12 mouse cellular contexts compared by ENCODE assay signal in genomic region chr17:83222705-83223104, GRCm38 (mm10). TPM values are rescaled to one million over a fixed set of nuclear protein-coding genes. Genes with fewer than 3 reads are reported as not detected.
A peak's percentile ranks its signal among the peaks of the same experiment; 100 is the strongest.
DNase-seq lines count a peak whose midpoint lies in the region; ATAC-seq lines count a peak whose summit lies in the region.
"Had no signal": no experiment of that assay in that cellular context is flagged by ENCODE, and none has a peak within 500 bp of the region (broad histone marks: within the 10 kb centered on the region; RNA-seq: fewer than 3 reads in every experiment).

No protein-coding gene starts in this region.

- peaks cover 25% of the 10 kb centered on the region for H3K36me3 ChIP-seq in heart, embryonic 11.5 days (ENCODE audit: control insufficient read depth, insufficient read depth, low read length)
- H3K36me3 ChIP-seq in kidney, embryonic 14.5 days (ENCODE audit: control insufficient read depth, insufficient read depth, low read length) = peaks cover 68% of the 10 kb centered on the region
- no peaks in the 10 kb centered on the region; the same call in none of the 2 replicates for H3K36me3 ChIP-seq in neural tube, embryonic 11.5 days (ENCODE audit: control insufficient read depth, insufficient read depth, low read length)

- no peak overlapping the region for H3K4me2 ChIP-seq in heart, embryonic 11.5 days
- no peak overlapping the region for H3K4me2 ChIP-seq in kidney, embryonic 14.5 days (replicated peaks; ENCODE audit: low read depth, low read length)
- no peak overlapping the region for H3K4me2 ChIP-seq in neural tube, embryonic 11.5 days (ENCODE audit: low read depth)
- H3K4me2 ChIP-seq: liver, embryonic 12.5 days had no signal

- H3K4me1 ChIP-seq in heart, embryonic 11.5 days (ENCODE audit: control insufficient read depth, insufficient read depth, low read length) = peaks cover 55% of the 10 kb centered on the region
- peaks cover 68% of the 10 kb centered on the region for H3K4me1 ChIP-seq in kidney, embryonic 14.5 days (ENCODE audit: control insufficient read depth, insufficient read depth, low read length)
- H3K4me1 ChIP-seq in neural tube, embryonic 11.5 days (ENCODE audit: control insufficient read depth, insufficient read depth, low read length) = peaks cover 43% of the 10 kb centered on the region

- no peaks in the 10 kb centered on the region for H3K27me3 ChIP-seq in heart, embryonic 11.5 days (ENCODE audit: control insufficient read depth, insufficient read depth, low read length)
- no peaks in the 10 kb centered on the region for H3K27me3 ChIP-seq in kidney, embryonic 14.5 days (ENCODE audit: control insufficient read depth, insufficient read depth, low read length)
- no peaks in the 10 kb centered on the region for H3K27me3 ChIP-seq in neural tube, embryonic 11.5 days (ENCODE audit: control insufficient read depth, insufficient read depth, low read length)

- WGBS in heart, embryonic 11.5 days (ENCODE audit: insufficient replicate concordance) = 62% methylated on average over 3 of the region's 3 CpGs
- WGBS in kidney, embryonic 14.5 days = 2% methylated on average over 3 of the region's 3 CpGs
- 1% methylated on average over 3 of the region's 3 CpGs for WGBS in neural tube, embryonic 11.5 days

- H3K9ac ChIP-seq in heart, embryonic 11.5 days (ENCODE audit: low read depth, low read length) = no peak overlapping the region
- H3K9ac ChIP-seq in kidney, embryonic 14.5 days (ENCODE audit: low read depth, low read length) = no peak overlapping the region
- H3K9ac ChIP-seq in neural tube, embryonic 11.5 days (ENCODE audit: low read length) = no peak overlapping the region
- H3K9ac ChIP-seq: liver, embryonic 12.5 days had no signal

- ATAC-seq in heart, embryonic 11.5 days (replicated peaks; ENCODE audit: insufficient number of reproducible peaks, low FRiP score, low TSS enrichment) = no peak
- ATAC-seq in kidney, embryonic 14.5 days (ENCODE audit: low FRiP score, low TSS enrichment) = peak; percentile 88
- ATAC-seq in neural tube, embryonic 11.5 days (ENCODE audit: insufficient read depth, low FRiP score, low TSS enrichment) = peak; percentile 79
- ATAC-seq: inflammation-experienced regulatory T-cells, adult 6 months; liver, embryonic 12.5 days had no signal

- DNase-seq in heart, adult 11 months = peak; percentile 88
- DNase-seq in embryo, embryonic 11 days = peak; percentile 70
- DNase-seq in neural tube, embryonic 11.5 days (ENCODE audit: low spot score) = peak; percentile 50
- DNase-seq in urinary bladder, postnatal 4 days (ENCODE audit: low spot score in 2 of 2) = no peak
- DNase-seq in retina, embryonic 14.5 days (ENCODE audit: low spot score) = no peak
- no peak for DNase-seq in urinary bladder, postnatal 25 days (ENCODE audit: low spot score)
- DNase-seq: thymus, adult 18-20 months had no signal

- no peak overlapping the region for H3K27ac ChIP-seq in heart, embryonic 11.5 days (ENCODE audit: low read depth, low read length)
- peak overlapping the region; percentile 85 for H3K27ac ChIP-seq in kidney, embryonic 14.5 days (ENCODE audit: low read depth, low read length)
- no peak overlapping the region for H3K27ac ChIP-seq in neural tube, embryonic 11.5 days (ENCODE audit: low read depth, low read length)
- H3K27ac ChIP-seq: liver, embryonic 12.5 days; midbrain, embryonic 10.5 days had no signal

- no peak overlapping the region for H3K4me3 ChIP-seq in heart, embryonic 11.5 days (ENCODE audit: low read depth, low read length)
- H3K4me3 ChIP-seq in kidney, embryonic 14.5 days (ENCODE audit: low read length) = no peak overlapping the region
- no peak overlapping the region for H3K4me3 ChIP-seq in neural tube, embryonic 11.5 days (ENCODE audit: low read depth, low read length)
- H3K4me3 ChIP-seq: liver, embryonic 12.5 days; midbrain, embryonic 10.5 days had no signal

- no peaks in the 10 kb centered on the region for H3K9me3 ChIP-seq in heart, embryonic 11.5 days (replicated peaks; ENCODE audit: control insufficient read depth, low read length)
- no peaks in the 10 kb centered on the region for H3K9me3 ChIP-seq in kidney, embryonic 14.5 days (ENCODE audit: control insufficient read depth, low read length)
- no peaks in the 10 kb centered on the region for H3K9me3 ChIP-seq in neural tube, embryonic 11.5 days (ENCODE audit: control insufficient read depth, low read length)
- H3K9me3 ChIP-seq: liver, embryonic 12.5 days; midbrain, embryonic 10.5 days had no signal

RNA-seq across cellular contexts. Expression of gene Pkdcc, which starts 7.6 kb away (rescaled TPM):
- polyA plus RNA-seq in heart, embryonic 11.5 days (2014; fragmentation: Nextera tagmentation; extraction: Ambion mirVana) = 17.9 and 18.0 TPM in 2 replicates
- polyA plus RNA-seq in kidney, embryonic 14.5 days (2014; fragmentation: Nextera tagmentation; extraction: Ambion mirVana) = 48.7 and 82.9 TPM in 2 replicates
- polyA plus RNA-seq in neural tube, embryonic 11.5 days (2014; fragmentation: Nextera tagmentation; extraction: Ambion mirVana) = 15.5 and 17.5 TPM in 2 replicates

Comparison
In these comparisons a context has a peak if more than half of its experiments do, and no peak if none do; other contexts are left out.
1. DNase-seq: peak in heart, adult 11 months (single experiment), embryo, embryonic 11 days (single experiment) and neural tube, embryonic 11.5 days (single experiment); none in urinary bladder, postnatal 4 days (0 of 2), retina, embryonic 14.5 days (single experiment) and urinary bladder, postnatal 25 days (single experiment).